Mouse (Mus musculus): ENCODE measurements around the gene Gstm5.

- no peak for TF ChIP-seq MYOG (IDR thresholded peaks at IDR 0.05; ENCODE audit: control insufficient read depth in 1 of 3, insufficient read depth in 1 of 3, insufficient read length in 2 of 3, low read depth in 2 of 3)
- TF ChIP-seq POLR2A (IDR thresholded peaks at IDR 0.05; ENCODE audit: insufficient read length, low read depth), result no peak
- TF ChIP-seq E2F4 (IDR thresholded peaks at IDR 0.05; ENCODE audit: insufficient read depth), result no peak
- no peak for TF ChIP-seq TCF3 (IDR thresholded peaks at IDR 0.05; ENCODE audit: insufficient read length, low read depth)
- TF ChIP-seq MAX (IDR thresholded peaks at IDR 0.05; ENCODE audit: low read depth), result no peak
- no peak for TF ChIP-seq SRF (IDR thresholded peaks at IDR 0.05; ENCODE audit: control insufficient read depth, insufficient read length, low read depth)
- no peak for TF ChIP-seq POLR2AphosphoS2 (IDR thresholded peaks at IDR 0.05; ENCODE audit: insufficient read length, low read depth)
- no peak for TF ChIP-seq TCF12 (IDR thresholded peaks at IDR 0.05; ENCODE audit: insufficient read depth, poor library complexity, severe bottlenecking)
- no peak for TF ChIP-seq REST (IDR thresholded peaks at IDR 0.05; ENCODE audit: insufficient read depth, insufficient read length)
- no peak for TF ChIP-seq MYOD1 (IDR thresholded peaks at IDR 0.05; ENCODE audit: control insufficient read depth in 1 of 3, insufficient read length in 2 of 3, low read depth in 2 of 3)
- no peak for TF ChIP-seq CEBPB (IDR thresholded peaks at IDR 0.05; ENCODE audit: insufficient read depth, poor library complexity, severe bottlenecking)
- TF ChIP-seq USF1 (IDR thresholded peaks at IDR 0.05; ENCODE audit: low read depth), result no peak
These were observed 29.7 kb downstream of the Gstm5 start for GRCm38 (mm10) chr3:107925335-107925734.
